Mouse (Mus musculus): ENCODE measurements around the gene Tmem182. TPM values are rescaled to one million over a fixed set of nuclear protein-coding genes. Genes with fewer than 3 reads are reported as not detected.
A peak's percentile ranks its signal among the peaks of the same experiment; 100 is the strongest.

The Tmem182 gene
- polyA plus RNA-seq, 1 experiment from 2014 or later, result 17.2 TPM

- ATAC-seq (ENCODE audit: low read depth) (no peak), DNase-seq (ENCODE audit: low spot score) (no peak)
- Histone ChIP-seq H3K27ac (replicated peaks; ENCODE audit: low read depth, low read length) (no peak overlapping the region), H3K9me3 (ENCODE audit: control insufficient read depth, low read length) (no peaks in the 10 kb centered on the region), H3K36me3 (ENCODE audit: control insufficient read depth, insufficient read depth, low read length) (no peaks in the 10 kb centered on the region), H3K4me1 (ENCODE audit: control insufficient read depth, insufficient read depth, low read length) (no peaks in the 10 kb centered on the region), H3K4me3 (ENCODE audit: low read depth, low read length) (no peak overlapping the region), H3K9ac (ENCODE audit: low read depth, low read length) (no peak overlapping the region), H3K4me2 (ENCODE audit: low read depth, low read length) (no peak overlapping the region), H3K27me3 (replicated peaks; ENCODE audit: control insufficient read depth, insufficient read depth, low read length) (no peaks in the 10 kb centered on the region)
- 46% methylated on average over 2 of the region's 2 CpGs for WGBS
Observed at GRCm38 (mm10) chr1:40880527-40880926, 75.1 kb downstream of the Tmem182 start.

DNA sequence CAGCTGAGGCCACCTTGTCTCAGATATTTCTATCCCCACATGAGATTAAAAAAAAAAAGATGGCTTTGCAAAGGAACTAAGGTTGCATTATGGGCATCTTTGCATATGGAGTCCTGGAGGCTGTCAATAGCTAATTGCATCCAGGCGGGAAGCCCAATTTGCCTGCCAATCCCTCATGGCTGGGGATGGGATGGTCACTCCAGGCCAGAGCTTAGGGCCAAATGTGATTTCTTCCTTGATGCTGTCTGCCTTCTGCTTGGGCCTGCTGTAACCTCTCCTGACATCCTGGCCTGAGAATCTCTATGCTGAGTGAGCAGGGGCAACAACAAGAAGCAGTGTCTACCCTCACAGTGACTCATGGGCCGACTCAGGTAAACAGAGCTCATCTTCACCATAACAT lies 78.5 kb downstream of the Tmem182 start:
- H3K27me3 ChIP-seq (replicated peaks; ENCODE audit: control insufficient read depth, insufficient read depth, low read length), result no peaks in the 10 kb centered on the region
- ATAC-seq (ENCODE audit: low read depth) (no peak), DNase-seq (ENCODE audit: low spot score) (no peak)
- H3K9me3 ChIP-seq (ENCODE audit: control insufficient read depth, low read length), result no peaks in the 10 kb centered on the region
- H3K27ac ChIP-seq (replicated peaks; ENCODE audit: low read depth, low read length), result no peak overlapping the region
- no peaks in the 10 kb centered on the region for H3K4me1 ChIP-seq (ENCODE audit: control insufficient read depth, insufficient read depth, low read length)
- H3K36me3 ChIP-seq (ENCODE audit: control insufficient read depth, insufficient read depth, low read length), result no peaks in the 10 kb centered on the region
- H3K4me2 ChIP-seq (ENCODE audit: low read depth, low read length), result no peak overlapping the region
- H3K4me3 ChIP-seq (ENCODE audit: low read depth, low read length), result no peak overlapping the region
- no peak overlapping the region for H3K9ac ChIP-seq (ENCODE audit: low read depth, low read length)
- WGBS, result 57% methylated on average over 2 of the region's 2 CpGs

DNA sequence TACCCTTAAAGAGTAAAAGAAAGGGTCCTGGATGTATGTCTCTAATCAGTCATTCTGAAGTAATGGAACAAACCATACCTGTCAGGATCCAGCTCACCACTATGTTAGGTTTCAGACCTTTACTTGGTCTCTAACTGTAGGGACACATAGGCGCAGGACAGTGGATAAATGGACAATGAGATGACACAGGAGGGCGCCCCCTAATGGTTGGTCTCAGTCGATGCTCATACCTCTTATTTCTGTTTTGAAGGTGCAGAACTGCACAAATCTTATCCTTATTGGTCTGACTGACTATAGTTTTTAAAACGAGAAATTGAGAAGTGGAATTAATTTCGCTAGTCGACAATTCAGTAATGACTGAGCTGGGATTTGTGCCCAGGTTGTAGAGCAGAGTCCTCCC lies 79.5 kb downstream of the Tmem182 start:
- H3K9ac ChIP-seq (ENCODE audit: low read depth, low read length), result no peak overlapping the region
- no peak for DNase-seq (ENCODE audit: low spot score)
- no peak overlapping the region for H3K27ac ChIP-seq (replicated peaks; ENCODE audit: low read depth, low read length)
- ATAC-seq (ENCODE audit: low read depth), result no peak
- no peak overlapping the region for H3K4me2 ChIP-seq (ENCODE audit: low read depth, low read length)
- H3K36me3 ChIP-seq (ENCODE audit: control insufficient read depth, insufficient read depth, low read length), result no peaks in the 10 kb centered on the region
- H3K4me1 ChIP-seq (ENCODE audit: control insufficient read depth, insufficient read depth, low read length), result peaks cover 2% of the 10 kb centered on the region; the same call in 1 of the 2 replicates
- WGBS, result 71% methylated on average over 6 of the region's 6 CpGs
- H3K4me3 ChIP-seq (ENCODE audit: low read depth, low read length), result no peak overlapping the region
- no peaks in the 10 kb centered on the region for H3K27me3 ChIP-seq (replicated peaks; ENCODE audit: control insufficient read depth, insufficient read depth, low read length)
- H3K9me3 ChIP-seq (ENCODE audit: control insufficient read depth, low read length), result no peaks in the 10 kb centered on the region

DNA sequence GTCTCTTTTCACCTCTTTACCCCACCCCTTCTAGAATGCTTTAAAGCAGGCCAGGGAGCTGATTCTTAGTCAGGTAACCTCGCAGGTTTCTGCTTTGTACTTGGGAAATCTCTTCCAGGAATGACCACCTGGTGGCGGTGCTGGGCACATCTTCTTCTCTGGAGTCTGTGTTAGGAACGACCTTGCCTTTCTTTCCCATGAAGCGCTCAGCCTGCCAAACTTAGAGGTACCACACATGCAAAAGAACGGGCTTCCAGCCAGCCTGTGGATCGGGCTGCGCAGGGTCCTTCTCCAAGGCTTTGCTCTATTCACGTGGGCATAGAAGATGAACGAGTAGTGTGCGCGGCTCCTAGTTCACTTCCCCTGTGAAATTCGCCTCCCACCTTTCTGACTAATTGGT lies 82.3 kb downstream of the Tmem182 start:
- no peaks in the 10 kb centered on the region for H3K9me3 ChIP-seq (ENCODE audit: control insufficient read depth, low read length)
- DNase-seq (ENCODE audit: low spot score), result peak; percentile 83
- H3K4me2 ChIP-seq (ENCODE audit: low read depth, low read length), result peak overlapping the region; percentile 16; the same call in 1 of the 2 replicates

DNA sequence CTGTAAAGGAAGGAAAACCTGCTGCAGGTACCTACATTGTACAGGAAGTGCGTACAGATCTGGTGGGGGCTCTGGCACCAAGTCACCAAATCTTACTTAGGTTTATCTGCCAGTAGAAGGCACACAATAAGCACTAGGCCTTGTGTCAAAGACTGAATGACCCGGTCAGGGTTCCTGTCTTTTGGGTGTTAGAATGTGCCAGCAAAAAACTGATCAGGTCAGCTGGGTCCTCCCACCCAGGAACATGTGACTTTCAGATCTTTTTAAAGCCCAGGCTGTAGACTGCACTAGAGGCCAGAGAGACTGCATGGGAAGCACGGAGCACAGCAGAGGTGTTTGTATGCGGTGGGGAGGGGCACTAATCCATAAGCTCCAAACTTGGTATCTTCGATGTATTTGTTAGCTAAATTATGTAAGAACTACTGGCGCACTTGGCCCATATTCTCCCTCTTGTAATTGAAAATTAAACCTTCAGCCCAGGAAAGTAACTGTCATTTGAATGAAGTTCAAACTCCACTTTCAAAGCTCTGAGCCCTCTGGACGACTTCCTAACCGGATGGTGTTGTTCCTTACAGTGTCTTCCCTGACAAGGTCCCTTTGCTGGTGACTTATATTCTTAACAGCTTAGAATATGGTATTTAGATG lies 83.1 kb downstream of the Tmem182 start:
- H3K9me3 ChIP-seq (ENCODE audit: control insufficient read depth, low read length), result no peaks in the 10 kb centered on the region
- no peak overlapping the region for H3K27ac ChIP-seq (replicated peaks; ENCODE audit: low read depth, low read length)
- no peak overlapping the region for H3K4me3 ChIP-seq (ENCODE audit: low read depth, low read length)
- DNase-seq (ENCODE audit: low spot score) (no peak), ATAC-seq (ENCODE audit: low read depth) (no peak)
- WGBS, result 84% methylated on average over 8 of the region's 8 CpGs
- H3K4me2 ChIP-seq (ENCODE audit: low read depth, low read length), result no peak overlapping the region
- H3K36me3 ChIP-seq (ENCODE audit: control insufficient read depth, insufficient read depth, low read length), result no peaks in the 10 kb centered on the region
- H3K27me3 ChIP-seq (replicated peaks; ENCODE audit: control insufficient read depth, insufficient read depth, low read length), result no peaks in the 10 kb centered on the region
- H3K4me1 ChIP-seq (ENCODE audit: control insufficient read depth, insufficient read depth, low read length), result peaks cover 8% of the 10 kb centered on the region; the same call in 1 of the 2 replicates
- no peak overlapping the region for H3K9ac ChIP-seq (ENCODE audit: low read depth, low read length)

More for the DNA sequence above, 82.3 kb downstream of the Tmem182 start:
- no peak overlapping the region for H3K4me3 ChIP-seq (ENCODE audit: low read depth, low read length)
- H3K4me1 ChIP-seq (ENCODE audit: control insufficient read depth, insufficient read depth, low read length), result peaks cover 8% of the 10 kb centered on the region; the same call in 1 of the 2 replicates
- no peak overlapping the region for H3K9ac ChIP-seq (ENCODE audit: low read depth, low read length)
- peak; percentile 60 for ATAC-seq (ENCODE audit: low read depth)
- 36% methylated on average over 12 of the region's 12 CpGs for WGBS
- H3K27me3 ChIP-seq (replicated peaks; ENCODE audit: control insufficient read depth, insufficient read depth, low read length), result no peaks in the 10 kb centered on the region
- H3K27ac ChIP-seq (replicated peaks; ENCODE audit: low read depth, low read length), result no peak overlapping the region
- no peaks in the 10 kb centered on the region for H3K36me3 ChIP-seq (ENCODE audit: control insufficient read depth, insufficient read depth, low read length)

DNA sequence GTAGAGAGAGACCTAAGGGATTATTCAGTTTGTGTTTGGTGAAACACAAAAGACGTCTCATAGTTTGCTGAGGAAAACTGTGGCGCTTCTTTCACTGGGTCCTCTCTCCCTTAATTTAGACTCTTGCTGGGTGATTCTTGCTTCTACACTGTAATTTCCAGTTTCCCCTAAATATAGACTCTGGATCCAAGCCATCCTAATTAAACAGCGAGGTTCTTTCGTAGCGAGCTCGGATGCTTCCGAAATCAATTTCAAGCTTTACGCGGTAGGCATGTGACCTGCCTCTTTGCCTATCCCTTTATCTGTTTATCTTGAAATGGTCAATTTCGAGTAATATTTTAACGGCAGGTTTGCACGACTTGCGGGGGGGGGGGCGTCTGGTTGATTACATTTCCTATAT lies 84.2 kb downstream of the Tmem182 start:
- peaks cover 8% of the 10 kb centered on the region; the same call in 1 of the 2 replicates for H3K4me1 ChIP-seq (ENCODE audit: control insufficient read depth, insufficient read depth, low read length)
- DNase-seq (ENCODE audit: low spot score) (no peak), ATAC-seq (ENCODE audit: low read depth) (no peak)
- no peak overlapping the region for H3K9ac ChIP-seq (ENCODE audit: low read depth, low read length)
- no peaks in the 10 kb centered on the region for H3K27me3 ChIP-seq (replicated peaks; ENCODE audit: control insufficient read depth, insufficient read depth, low read length)
- H3K4me2 ChIP-seq (ENCODE audit: low read depth, low read length), result peak overlapping the region; percentile 24; the same call in 1 of the 2 replicates
- H3K36me3 ChIP-seq (ENCODE audit: control insufficient read depth, insufficient read depth, low read length), result no peaks in the 10 kb centered on the region
- no peak overlapping the region for H3K27ac ChIP-seq (replicated peaks; ENCODE audit: low read depth, low read length)
- H3K4me3 ChIP-seq (ENCODE audit: low read depth, low read length), result no peak overlapping the region
- 78% methylated on average over 14 of the region's 14 CpGs for WGBS
- H3K9me3 ChIP-seq (ENCODE audit: control insufficient read depth, low read length), result no peaks in the 10 kb centered on the region

- Histone ChIP-seq H3K27ac (replicated peaks; ENCODE audit: low read depth, low read length) (no peak overlapping the region), H3K4me2 (ENCODE audit: low read depth, low read length) (peak overlapping the region; percentile 24)
- 42% methylated on average over 8 of the region's 8 CpGs for WGBS
Observed at GRCm38 (mm10) chr1:40890246-40890645, 84.8 kb downstream of the Tmem182 start.

DNA sequence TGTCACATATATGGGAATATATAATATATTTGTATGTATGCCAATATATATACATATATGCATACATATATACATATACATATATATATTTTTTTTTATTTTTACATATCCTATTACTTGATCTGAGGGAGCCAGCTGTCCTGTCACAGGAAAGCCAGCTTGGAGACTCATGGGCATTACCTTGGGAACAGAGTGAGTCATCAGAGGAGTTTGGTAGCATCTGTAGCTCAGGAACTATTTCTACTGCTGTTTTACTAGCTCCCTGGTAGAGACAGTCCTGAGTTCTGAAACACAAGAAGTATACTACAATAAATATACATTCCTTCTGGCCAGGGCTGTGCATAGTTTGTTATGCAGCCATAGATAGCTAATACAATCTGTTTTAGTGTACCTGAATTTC lies 98.3 kb downstream of the Tmem182 start:
- Histone ChIP-seq H3K36me3 (ENCODE audit: control insufficient read depth, insufficient read depth, low read length) (no peaks in the 10 kb centered on the region), H3K27me3 (replicated peaks; ENCODE audit: control insufficient read depth, insufficient read depth, low read length) (no peaks in the 10 kb centered on the region), H3K4me2 (ENCODE audit: low read depth, low read length) (no peak overlapping the region), H3K9me3 (ENCODE audit: control insufficient read depth, low read length) (no peaks in the 10 kb centered on the region), H3K4me1 (ENCODE audit: control insufficient read depth, insufficient read depth, low read length) (no peaks in the 10 kb centered on the region), H3K9ac (ENCODE audit: low read depth, low read length) (no peak overlapping the region), H3K4me3 (ENCODE audit: low read depth, low read length) (no peak overlapping the region), H3K27ac (replicated peaks; ENCODE audit: low read depth, low read length) (no peak overlapping the region)
- ATAC-seq (ENCODE audit: low read depth), result no peak
- no peak for DNase-seq (ENCODE audit: low spot score)

More at GRCm38 (mm10) chr1:40890246-40890645, 84.8 kb downstream of the Tmem182 start:
- Histone ChIP-seq H3K4me3 (ENCODE audit: low read depth, low read length) (no peak overlapping the region), H3K9me3 (ENCODE audit: control insufficient read depth, low read length) (no peaks in the 10 kb centered on the region), H3K9ac (ENCODE audit: low read depth, low read length) (0 out of 2 replicates have a peak overlapping the region, but pooled peaks have one; percentile 25), H3K4me1 (ENCODE audit: control insufficient read depth, insufficient read depth, low read length) (peaks cover 8% of the 10 kb centered on the region; the same call in 1 of the 2 replicates), H3K36me3 (ENCODE audit: control insufficient read depth, insufficient read depth, low read length) (no peaks in the 10 kb centered on the region), H3K27me3 (replicated peaks; ENCODE audit: control insufficient read depth, insufficient read depth, low read length) (no peaks in the 10 kb centered on the region)
- ATAC-seq (ENCODE audit: low read depth), result peak; percentile 67; the same call in 1 of the 2 replicates
- peak; percentile 47 for DNase-seq (ENCODE audit: low spot score)
